Mouse (Mus musculus) gastrocnemius, adult 8-10 months (tissue): Measurements from ENCODE around the gene Olfr867. TPM values are rescaled to one million over a fixed set of nuclear protein-coding genes. Genes with fewer than 3 reads are reported as not detected.

Source experiments
- DNase-seq, 2 experiments: peaks; one replicate each; pipeline ENCODE4 v3.0.0; 2022; ENCODE audit warnings: low spot score in 2 of 2
- microRNA-seq: library from miRNA; unstranded; fragments of <30 nt; microRNA quantifications from one replicate; pipeline ENCODE4 v1.2.0, GENCODE M21; 2022
- total RNA-seq, 4 experiments: library from RNA; stranded (reverse); gene quantifications; 2 replicates each; pipeline ENCODE4 v1.2.4; 2022

Gene Olfr867
- total RNA-seq, result not detected

DNA sequence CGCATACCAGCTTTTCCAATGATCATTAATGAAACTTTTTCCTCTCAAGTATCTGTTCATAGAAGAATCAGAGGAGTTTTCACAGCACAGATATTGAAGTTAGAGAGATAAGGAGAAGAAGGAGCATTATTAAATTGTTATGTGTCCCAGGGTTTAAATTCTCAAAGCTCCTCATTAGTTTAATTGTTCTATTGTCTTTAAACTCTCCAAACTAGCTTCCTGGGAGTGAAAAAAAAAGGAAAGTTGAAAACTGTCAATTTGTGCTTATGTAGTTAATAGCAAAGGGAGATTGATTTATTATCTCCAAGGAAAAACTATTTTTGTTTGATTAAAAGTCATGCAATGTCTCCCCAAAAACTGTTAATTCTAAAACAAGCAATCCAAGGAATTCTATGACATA lies at the start of gene Olfr867:
TSS of gene Olfr867 (minus strand) at position 101 of the 400 bp plus-strand sequence.
- no peak for DNase-seq

DNA sequence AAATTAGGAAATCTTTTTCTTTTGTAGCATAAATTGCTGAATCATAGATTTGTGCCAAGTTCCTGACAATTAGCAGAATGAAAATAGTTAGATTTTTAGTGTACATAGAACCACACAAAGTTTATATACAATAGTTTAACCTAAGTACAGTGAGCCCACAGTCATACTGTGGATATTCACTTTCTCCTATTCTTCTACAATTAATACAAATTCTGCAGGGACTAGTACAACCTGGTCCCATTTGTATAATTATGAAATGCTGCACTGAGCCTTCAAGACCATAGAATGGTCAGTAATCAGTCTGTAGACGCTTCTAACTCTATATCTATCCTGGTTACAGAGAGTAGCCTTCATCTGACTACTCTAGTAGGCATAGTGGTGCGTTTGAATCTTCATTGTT lies 41.0 kb upstream of the Olfr867 start, which contains the start of gene Olfr868:
TSS of gene Olfr868 (plus strand) at position 301 of the 400 bp plus-strand sequence.
- DNase-seq, result no peak

GRCm38 (mm10) chr9:20073523-20074177 lies 16.3 kb upstream of the Olfr867 start:
- DNase-seq, result no peak

GRCm38 (mm10) chr9:20071291-20071690 lies 13.9 kb upstream of the Olfr867 start:
- DNase-seq, result no peak

DNA sequence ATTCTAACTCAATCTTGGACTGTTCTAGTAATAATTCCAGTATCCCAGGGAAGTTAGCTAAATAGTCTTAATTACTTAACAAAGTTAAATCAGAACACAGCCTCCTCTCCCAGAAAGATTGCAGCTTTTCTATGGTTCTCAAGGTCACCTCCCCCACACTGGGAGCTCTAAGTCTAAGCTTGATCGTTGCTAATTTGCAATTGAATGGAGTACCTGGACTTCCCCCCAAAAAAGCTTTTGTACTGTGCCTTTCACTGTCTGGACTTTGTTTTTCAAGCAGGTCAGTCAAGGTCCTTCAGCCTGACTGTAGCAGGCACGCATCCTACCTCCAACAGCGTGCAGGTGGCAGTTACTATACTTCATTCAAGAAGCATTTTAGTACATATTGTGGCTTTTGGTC lies 12.9 kb upstream of the Olfr867 start:
- DNase-seq, result no peak

DNA sequence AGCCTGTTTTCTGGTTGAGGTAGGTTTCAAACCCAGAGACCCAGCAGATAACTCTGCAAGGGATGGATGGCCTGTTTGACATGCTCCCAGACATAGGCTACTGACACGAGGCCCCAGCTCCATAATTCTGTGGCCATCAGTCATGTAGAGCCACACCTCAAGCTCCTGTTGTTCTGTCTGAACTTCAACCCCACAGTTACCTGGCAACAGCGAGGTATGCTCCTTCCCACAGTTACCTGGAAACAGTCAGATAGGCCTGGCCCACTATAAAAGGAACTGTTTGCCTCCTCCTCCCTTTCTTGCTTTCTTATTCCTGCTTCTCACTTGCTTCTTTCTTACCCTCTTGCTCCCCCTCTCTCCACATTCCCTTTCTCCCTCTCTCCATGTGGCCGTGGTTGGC lies 9.4 kb downstream of the Olfr867 start:
- DNase-seq, result no peak

DNA sequence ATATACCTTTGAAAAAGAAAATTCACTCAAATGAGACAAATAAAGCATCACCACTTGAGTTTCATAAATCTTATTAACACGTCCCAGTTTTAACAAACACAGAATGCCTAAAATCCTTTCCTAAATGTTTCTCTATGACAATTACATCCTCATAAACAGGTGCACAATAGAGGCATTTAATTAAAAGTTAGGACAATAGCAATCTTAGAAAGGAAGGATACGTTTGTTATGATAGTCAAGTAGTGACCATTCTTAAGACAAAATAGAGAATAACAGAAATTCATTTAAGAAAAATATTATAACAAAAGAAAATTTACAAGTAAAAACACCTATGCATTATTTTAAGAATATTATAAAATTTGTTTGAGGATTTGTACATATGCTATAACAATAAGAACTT lies 29.4 kb downstream of the Olfr867 start, which contains the start of gene Olfr866:
TSS of gene Olfr866 (minus strand) at position 101 of the 400 bp plus-strand sequence.
- DNase-seq, result no peak

Small RNA genes lying within 50 kb of the gene (microRNA-seq; reads per million reads assigned to microRNA genes)
- not detected for gene Gm26231
- not detected for gene Gm44395

Other genes starting within 250 kb of the Olfr867 start
- gene Olfr860, start 207.8 kb downstream of the Olfr867 start, total RNA-seq, result not detected
- not detected for gene Olfr862, start 169.6 kb downstream of the Olfr867 start, total RNA-seq
- gene Olfr77, start 140.7 kb downstream of the Olfr867 start, total RNA-seq, result not detected
- gene Olfr866, start 29.5 kb downstream of the Olfr867 start, total RNA-seq, result not detected
- not detected for gene Olfr868, start 41.1 kb upstream of the Olfr867 start, total RNA-seq
- not detected for gene Olfr869, start 71.4 kb upstream of the Olfr867 start, total RNA-seq
- not detected for gene Olfr870, start 116.5 kb upstream of the Olfr867 start, total RNA-seq
- gene Olfr871, start 154.6 kb upstream of the Olfr867 start, total RNA-seq, result not detected
- not detected for gene Olfr872, start 179.6 kb upstream of the Olfr867 start, total RNA-seq
- gene Olfr39, start 224.8 kb upstream of the Olfr867 start, total RNA-seq, result not detected
- gene Olfr873, start 241.0 kb upstream of the Olfr867 start, total RNA-seq, result not detected